Mouse (Mus musculus) heart, embryonic 13.5 days (tissue): ENCODE measurements around the gene Gm20767. TPM values are rescaled to one million over a fixed set of nuclear protein-coding genes. Genes with fewer than 3 reads are reported as not detected.
"Not testable (repeated sequence)": the region's sequence is repeated elsewhere in the genome, so short reads cannot be mapped to it uniquely, and the experiment has no call there.

Experiments
- ATAC-seq: fragments of 200-750 bp; cut with Nextera tagmentation; 2 replicates; pipeline ENCODE4 v1.8.0; 2017; ENCODE audit warnings: moderate TSS enrichment; ENCODE audit not compliant: insufficient number of reproducible peaks, low FRiP score, low TSS enrichment; ENCODE audit errors: extremely low read depth
- H3K27ac ChIP-seq: fragments of 300-500 bp; sonication (generic); replicated peaks from 2 replicates; pipeline ENCODE4 v1.5.1; 2015; ENCODE audit warnings: moderate library complexity, mild to moderate bottlenecking, inconsistent platforms
- H3K27me3 ChIP-seq: fragments of 300-500 bp; sonication (generic); replicated peaks from 2 replicates; pipeline ENCODE4 v1.6.1; 2015; ENCODE audit warnings: mild to moderate bottlenecking, inconsistent platforms
- H3K36me3 ChIP-seq: fragments of 300-500 bp; sonication (generic); 2 replicates; pipeline ENCODE4 v1.6.1; 2015; ENCODE audit warnings: mild to moderate bottlenecking, inconsistent platforms
- H3K4me1 ChIP-seq: fragments of 300-500 bp; sonication (generic); 2 replicates; pipeline ENCODE4 v1.6.1; 2015; ENCODE audit warnings: inconsistent platforms
- H3K4me2 ChIP-seq: fragments of 300-500 bp; sonication (generic); 2 replicates; pipeline ENCODE4 v1.6.1; 2015; ENCODE audit warnings: inconsistent platforms, mild to moderate bottlenecking, moderate library complexity
- H3K4me3 ChIP-seq: fragments of 300-500 bp; sonication (generic); 2 replicates; pipeline ENCODE4 v1.5.1; 2015; ENCODE audit warnings: moderate library complexity, mild to moderate bottlenecking, inconsistent platforms
- H3K9ac ChIP-seq: fragments of 300-500 bp; sonication (generic); 2 replicates; pipeline ENCODE4 v1.6.1; 2015; ENCODE audit warnings: inconsistent platforms, mild to moderate bottlenecking, moderate library complexity
- H3K9me3 ChIP-seq: fragments of 300-500 bp; sonication (generic); 2 replicates; pipeline ENCODE4 v1.6.1; 2016; ENCODE audit warnings: inconsistent platforms
- WGBS: fragments of 180-500 bp; shearing (Covaris S2); methylation state at CpG from one replicate; pipeline ENCODE4 v1.1.7; 2015; ENCODE audit warnings: mixed read lengths; 5-methylcytosine and 5-hydroxymethylcytosine counted together
- polyA plus RNA-seq: library from polyadenylated mRNA; unstranded; fragments of >200 nt; fragmentation: Nextera tagmentation; extraction: Ambion mirVana; gene quantifications from 2 replicates; pipeline ENCODE4 v1.2.1, GENCODE M21; 2015

Gene Gm20767
- polyA plus RNA-seq, 1 experiment from 2014 or later: not detected

DNA sequence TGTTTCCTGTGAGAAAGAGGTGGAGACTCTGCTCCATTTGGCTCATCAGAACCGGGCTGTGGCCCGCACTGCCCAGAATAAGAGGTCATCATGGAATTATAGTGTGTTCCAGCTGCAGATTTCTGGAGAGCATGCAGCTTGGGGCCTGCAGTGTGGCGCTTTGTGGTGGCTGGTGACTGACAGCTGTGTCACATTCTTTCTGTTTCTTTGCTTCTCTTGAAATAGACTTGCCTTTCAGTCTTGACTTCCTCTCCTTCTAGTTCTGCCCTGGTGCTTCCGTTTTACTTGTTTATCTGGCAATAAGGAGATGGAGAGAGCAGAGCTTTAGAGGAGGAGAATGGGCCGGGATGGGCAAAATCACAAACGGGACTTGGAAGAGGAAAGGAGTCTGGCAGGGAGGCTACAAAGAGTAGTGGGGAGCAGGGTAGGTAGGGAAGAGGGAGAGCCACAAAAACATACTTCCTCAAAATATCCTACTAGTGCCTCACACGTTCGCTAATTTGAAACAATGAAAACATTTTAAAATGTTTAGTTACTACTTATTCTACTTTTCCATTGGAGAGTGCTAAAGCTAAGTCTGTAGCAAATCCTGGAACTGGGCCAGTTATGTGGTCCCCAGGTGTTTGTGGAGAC lies 56.3 kb downstream of the Gm20767 start:
- H3K27me3 ChIP-seq, ATAC-seq, H3K9ac ChIP-seq, H3K4me1 ChIP-seq, H3K4me2 ChIP-seq, H3K4me3 ChIP-seq, H3K27ac ChIP-seq, H3K9me3 ChIP-seq, H3K36me3 ChIP-seq: not testable (repeated sequence)
- WGBS: 63% methylated on average over 7 of the region's 8 CpGs

Other genes with a start within 250 kb of the Gm20767 start
- not detected in 2 replicates for gene Tcstv1, start 245.5 kb upstream of the Gm20767 start, polyA plus RNA-seq
- gene Gm21761, start 211.0 kb upstream of the Gm20767 start, polyA plus RNA-seq: not detected in 2 replicates
- not detected in 2 replicates for gene B020031M17Rik, start 189.4 kb upstream of the Gm20767 start, polyA plus RNA-seq
- not detected in 2 replicates for gene Gm36079, start 113.2 kb upstream of the Gm20767 start, polyA plus RNA-seq
- gene Gm21188, start 88.1 kb upstream of the Gm20767 start, polyA plus RNA-seq: not detected in 2 replicates
- gene Gm21818, start 32.2 kb downstream of the Gm20767 start, polyA plus RNA-seq: not detected in 2 replicates
- not detected in 2 replicates for gene Gm21762, start 75.7 kb downstream of the Gm20767 start, polyA plus RNA-seq
- not detected in 2 replicates for gene Gm21731, start 98.9 kb downstream of the Gm20767 start, polyA plus RNA-seq
- not detected in 2 replicates for gene AF067061, start 122.9 kb downstream of the Gm20767 start, polyA plus RNA-seq
- 0.09 and 0.23 TPM in 2 replicates for gene BC147527, start 160.1 kb downstream of the Gm20767 start, polyA plus RNA-seq
- not detected in 2 replicates for gene Tcstv3, start 176.6 kb downstream of the Gm20767 start, polyA plus RNA-seq